Comparison of ENCODE assay signal across 9 mouse cellular contexts in the genomic region with DNA sequence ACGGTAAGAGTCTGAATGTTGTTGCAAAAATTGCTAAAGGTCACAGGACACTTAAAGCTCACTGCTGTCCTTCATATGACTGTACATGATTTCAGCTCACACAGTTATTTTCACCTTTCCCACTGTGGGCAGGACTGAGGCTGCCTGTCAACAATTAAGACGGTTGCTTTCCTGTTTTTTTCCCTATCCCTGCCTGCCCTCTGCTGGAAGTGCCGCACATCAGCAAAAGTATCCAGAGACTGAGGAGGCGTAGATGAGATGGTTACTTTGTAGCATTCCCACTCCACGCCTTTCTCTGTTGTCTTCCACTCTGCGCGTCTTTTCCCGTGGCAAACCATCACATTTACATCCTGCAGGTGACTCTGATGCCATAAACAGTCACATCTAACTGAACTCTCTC. TPM values are rescaled to one million over a fixed set of nuclear protein-coding genes. Genes with fewer than 3 reads are reported as not detected.
A peak's percentile ranks its signal among the peaks of the same experiment; 100 is the strongest.
DNase-seq lines count a peak whose midpoint lies in the region; ATAC-seq and TF ChIP-seq lines count a peak whose summit lies in the region.
"Had no signal": no experiment of that assay in that cellular context is flagged by ENCODE, and none has a peak within 500 bp of the region (broad histone marks: within the 10 kb centered on the region; RNA-seq: fewer than 3 reads in every experiment).

No protein-coding gene starts in this region.

- TF ChIP-seq EP300 in liver, postnatal 0 days (IDR thresholded peaks at IDR 0.05; ENCODE audit: low read depth): no peak

- H3K4me3 ChIP-seq in forebrain, embryonic 10.5 days: no peak overlapping the region
- H3K4me3 ChIP-seq in forebrain, embryonic 16.5 days (replicated peaks; ENCODE audit: low read length): no peak overlapping the region
- no peak overlapping the region for H3K4me3 ChIP-seq in liver, postnatal 0 days (ENCODE audit: low read depth, low read length)
- H3K4me3 ChIP-seq: heart, embryonic 15.5 days had no signal

- 26% methylated on average over 8 of the region's 8 CpGs for WGBS in forebrain, embryonic 10.5 days
- WGBS in forebrain, embryonic 16.5 days: 19% methylated on average over 8 of the region's 8 CpGs
- WGBS in liver, postnatal 0 days (ENCODE audit: insufficient replicate concordance): 23% methylated on average over 8 of the region's 8 CpGs

- no peaks in the 10 kb centered on the region for H3K27me3 ChIP-seq in forebrain, embryonic 10.5 days (ENCODE audit: poor library complexity, severe bottlenecking)
- H3K27me3 ChIP-seq in forebrain, embryonic 16.5 days (replicated peaks; ENCODE audit: control insufficient read depth, insufficient read depth, low read length): no peaks in the 10 kb centered on the region
- H3K27me3 ChIP-seq in liver, postnatal 0 days (ENCODE audit: insufficient read depth, low read length): no peaks in the 10 kb centered on the region
- H3K27me3 ChIP-seq: heart, embryonic 15.5 days had no signal

- H3K4me2 ChIP-seq in forebrain, embryonic 16.5 days (ENCODE audit: low read length): no peak overlapping the region
- no peak overlapping the region for H3K4me2 ChIP-seq in liver, postnatal 0 days (ENCODE audit: low read depth, low read length)
- H3K4me2 ChIP-seq: heart, embryonic 15.5 days had no signal

- H3K36me3 ChIP-seq in forebrain, embryonic 10.5 days (replicated peaks): no peaks in the 10 kb centered on the region
- H3K36me3 ChIP-seq in forebrain, embryonic 16.5 days (ENCODE audit: control insufficient read depth, insufficient read depth): no peaks in the 10 kb centered on the region
- no peaks in the 10 kb centered on the region for H3K36me3 ChIP-seq in liver, postnatal 0 days (replicated peaks; ENCODE audit: insufficient read depth, low read length)
- H3K36me3 ChIP-seq: heart, embryonic 15.5 days had no signal

- DNase-seq in forebrain, embryonic 10.5 days (ENCODE audit: extremely low spot score, low spot score): peak; percentile 40
- peak; percentile 15 to 20 for DNase-seq in urinary bladder, adult 18-20 months (ENCODE audit: low spot score in 2 of 2)
- DNase-seq in urinary bladder, postnatal 10 days (ENCODE audit: low spot score): no peak
- DNase-seq in embryo, embryonic 11 days: peak; percentile 72
- DNase-seq in induced T-regulatory cell, adult 2 months (ENCODE audit: low read depth): peak; percentile 65
- peak; percentile 46 for DNase-seq in liver, postnatal 0 days
- peak; percentile 30 for DNase-seq in skeletal muscle tissue, adult 2 months (ENCODE audit: low read depth, low spot score)

- no peaks in the 10 kb centered on the region for H3K9me3 ChIP-seq in forebrain, embryonic 10.5 days
- no peaks in the 10 kb centered on the region for H3K9me3 ChIP-seq in forebrain, embryonic 16.5 days (ENCODE audit: control insufficient read depth, low read length)
- H3K9me3 ChIP-seq in liver, postnatal 0 days (ENCODE audit: low read length): no peaks in the 10 kb centered on the region
- H3K9me3 ChIP-seq: heart, embryonic 15.5 days had no signal

- H3K4me1 ChIP-seq in forebrain, embryonic 10.5 days: no peaks in the 10 kb centered on the region
- H3K4me1 ChIP-seq in forebrain, embryonic 16.5 days (replicated peaks; ENCODE audit: control insufficient read depth, insufficient read depth, low read length): peaks cover 3% of the 10 kb centered on the region; the same call in 1 of the 2 replicates
- H3K4me1 ChIP-seq in liver, postnatal 0 days (ENCODE audit: insufficient read depth): no peaks in the 10 kb centered on the region
- H3K4me1 ChIP-seq: heart, embryonic 15.5 days had no signal

- no peak overlapping the region for H3K27ac ChIP-seq in forebrain, embryonic 10.5 days
- H3K27ac ChIP-seq in forebrain, embryonic 16.5 days (ENCODE audit: low read length): no peak overlapping the region
- H3K27ac ChIP-seq in liver, postnatal 0 days (ENCODE audit: low read depth): no peak overlapping the region
- H3K27ac ChIP-seq: heart, embryonic 15.5 days had no signal

- TF ChIP-seq CTCF in liver, postnatal 0 days (IDR thresholded peaks at IDR 0.05; ENCODE audit: low read depth): peak; percentile 77

- H3K9ac ChIP-seq in forebrain, embryonic 16.5 days (replicated peaks; ENCODE audit: low read depth, low read length): no peak overlapping the region
- no peak overlapping the region for H3K9ac ChIP-seq in liver, postnatal 0 days (replicated peaks)
- H3K9ac ChIP-seq: heart, embryonic 15.5 days had no signal

- ATAC-seq in forebrain, embryonic 16.5 days: no peak; the same call in 1 of the 2 replicates
- no peak for ATAC-seq in liver, postnatal 0 days

RNA-seq across cellular contexts. Expression of gene Rapgef4, which starts 25.4 kb away (rescaled TPM):
- polyA plus RNA-seq in forebrain, embryonic 10.5 days (2016; fragmentation: Nextera tagmentation; extraction: Ambion mirVana): 2.1 and 2.7 TPM in 2 replicates
- 14.4 and 23.4 TPM in 2 replicates for polyA plus RNA-seq in forebrain, embryonic 16.5 days (2015; fragmentation: Nextera tagmentation; extraction: Ambion mirVana)
- polyA plus RNA-seq in liver, postnatal 0 days (2015; fragmentation: Nextera tagmentation; extraction: Ambion mirVana): 25.3 and 30.2 TPM in 2 replicates
